Mouse (Mus musculus): ENCODE results near the gene Mcf2l. TPM values are rescaled to one million over a fixed set of nuclear protein-coding genes. Genes with fewer than 3 reads are reported as not detected.

Mcf2l gene
- polyA plus RNA-seq, 1 experiment from 2014 or later: 9.0 TPM

DNA sequence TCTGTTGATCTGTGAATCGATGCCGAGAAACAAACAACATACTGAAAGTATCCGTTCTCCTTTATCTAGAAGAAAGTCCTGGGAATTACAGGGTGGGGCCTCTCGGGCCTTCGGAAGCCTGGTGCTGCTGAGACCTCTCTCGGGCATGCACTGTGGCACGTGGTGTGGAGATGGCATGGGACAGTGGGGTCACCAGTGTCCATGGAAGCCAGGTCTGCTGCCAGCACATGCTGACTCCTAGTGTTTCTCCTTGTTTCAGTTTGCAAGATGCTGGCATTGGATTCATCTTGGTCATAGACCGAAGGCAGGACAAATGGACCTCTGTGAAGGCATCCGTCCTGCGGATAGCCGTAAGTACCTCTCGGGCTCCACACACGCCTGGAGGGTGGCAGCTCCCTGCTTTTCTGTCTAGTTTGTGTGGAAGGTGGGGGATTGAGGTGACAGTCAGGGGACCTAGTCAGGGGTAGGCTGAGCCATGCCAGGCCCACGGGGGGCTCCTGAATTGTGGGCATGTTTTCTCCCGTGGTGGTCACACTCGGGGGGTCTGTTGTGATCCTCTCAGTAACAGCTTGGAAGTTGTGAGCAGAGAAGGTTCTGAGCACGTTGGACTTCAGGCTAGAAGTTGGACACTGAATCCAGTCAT lies 111.1 kb downstream of the Mcf2l start:
- Histone ChIP-seq H3K27me3 (no peaks in the 10 kb centered on the region), H3K4me1 (replicated peaks) (peaks cover 5% of the 10 kb centered on the region), H3K27ac (no peak overlapping the region), H3K9ac (no peak overlapping the region), H3K36me3 (no peaks in the 10 kb centered on the region), H3K4me2 (no peak overlapping the region), H3K4me3 (no peak overlapping the region), H3K9me3 (replicated peaks) (no peaks in the 10 kb centered on the region)
- WGBS: 82% methylated on average over 17 of the region's 17 CpGs
- no peak for ATAC-seq (replicated peaks; ENCODE audit: insufficient number of reproducible peaks, insufficient read depth, low FRiP score, low read depth)

DNA sequence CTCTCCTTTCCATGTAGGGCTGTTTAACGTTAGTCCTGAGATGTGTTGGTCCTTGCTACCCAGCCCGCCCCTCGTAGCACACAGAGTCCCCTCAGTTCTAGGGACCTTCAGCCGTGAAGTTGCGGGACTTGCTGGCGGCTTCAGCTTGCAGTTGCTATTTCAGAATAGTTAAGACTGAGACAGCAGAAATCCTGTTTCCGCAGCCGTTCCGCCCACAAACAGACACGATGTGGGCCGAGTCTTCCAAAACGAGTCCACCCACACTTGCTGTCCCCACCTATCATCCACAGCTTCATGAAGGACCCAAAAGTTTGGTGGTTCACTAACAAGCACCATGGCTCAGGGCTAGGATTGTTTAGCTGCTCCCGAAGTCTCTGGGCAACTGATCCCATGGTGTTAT lies 111.7 kb downstream of the Mcf2l start:
- no peaks in the 10 kb centered on the region for H3K9me3 ChIP-seq (replicated peaks)
- H3K9ac ChIP-seq: no peak overlapping the region
- no peak overlapping the region for H3K4me3 ChIP-seq
- ATAC-seq (replicated peaks; ENCODE audit: insufficient number of reproducible peaks, insufficient read depth, low FRiP score, low read depth): no peak
- no peaks in the 10 kb centered on the region for H3K36me3 ChIP-seq
- no peak overlapping the region for H3K27ac ChIP-seq
- H3K27me3 ChIP-seq: no peaks in the 10 kb centered on the region
- H3K4me1 ChIP-seq (replicated peaks): peaks cover 5% of the 10 kb centered on the region
- no peak overlapping the region for H3K4me2 ChIP-seq
- WGBS: 88% methylated on average over 13 of the region's 13 CpGs

DNA sequence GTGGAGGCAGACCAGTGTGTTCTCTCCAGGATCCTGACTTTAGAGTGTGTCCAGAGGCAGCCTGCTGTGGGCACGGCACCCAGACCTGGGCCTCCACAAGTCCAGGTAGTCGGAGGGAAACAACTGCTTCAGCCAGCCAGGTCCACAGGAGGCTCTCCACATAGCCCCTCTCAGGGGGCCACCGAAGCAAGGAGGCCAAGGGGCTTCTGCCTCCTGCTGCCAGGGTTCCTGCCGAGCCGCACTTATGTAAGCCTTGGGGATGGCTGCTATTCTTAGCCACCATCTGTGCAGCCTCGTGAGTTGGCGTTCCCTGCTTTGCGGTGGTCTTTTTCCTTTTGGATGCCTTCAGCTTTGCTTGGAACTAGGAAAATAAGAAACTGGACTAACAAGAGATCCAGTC lies 114.0 kb downstream of the Mcf2l start:
- Histone ChIP-seq H3K4me2 (0 out of 2 replicates have a peak overlapping the region, but pooled peaks have one; percentile 10), H3K27ac (no peak overlapping the region), H3K4me1 (replicated peaks) (peaks cover 8% of the 10 kb centered on the region), H3K27me3 (no peaks in the 10 kb centered on the region), H3K36me3 (no peaks in the 10 kb centered on the region), H3K4me3 (no peak overlapping the region), H3K9me3 (replicated peaks) (no peaks in the 10 kb centered on the region), H3K9ac (no peak overlapping the region)
- WGBS: 48% methylated on average over 8 of the region's 8 CpGs
- 0 out of 2 replicates have a peak, but pooled peaks have one; percentile 2 for ATAC-seq (replicated peaks; ENCODE audit: insufficient number of reproducible peaks, insufficient read depth, low FRiP score, low read depth)

DNA sequence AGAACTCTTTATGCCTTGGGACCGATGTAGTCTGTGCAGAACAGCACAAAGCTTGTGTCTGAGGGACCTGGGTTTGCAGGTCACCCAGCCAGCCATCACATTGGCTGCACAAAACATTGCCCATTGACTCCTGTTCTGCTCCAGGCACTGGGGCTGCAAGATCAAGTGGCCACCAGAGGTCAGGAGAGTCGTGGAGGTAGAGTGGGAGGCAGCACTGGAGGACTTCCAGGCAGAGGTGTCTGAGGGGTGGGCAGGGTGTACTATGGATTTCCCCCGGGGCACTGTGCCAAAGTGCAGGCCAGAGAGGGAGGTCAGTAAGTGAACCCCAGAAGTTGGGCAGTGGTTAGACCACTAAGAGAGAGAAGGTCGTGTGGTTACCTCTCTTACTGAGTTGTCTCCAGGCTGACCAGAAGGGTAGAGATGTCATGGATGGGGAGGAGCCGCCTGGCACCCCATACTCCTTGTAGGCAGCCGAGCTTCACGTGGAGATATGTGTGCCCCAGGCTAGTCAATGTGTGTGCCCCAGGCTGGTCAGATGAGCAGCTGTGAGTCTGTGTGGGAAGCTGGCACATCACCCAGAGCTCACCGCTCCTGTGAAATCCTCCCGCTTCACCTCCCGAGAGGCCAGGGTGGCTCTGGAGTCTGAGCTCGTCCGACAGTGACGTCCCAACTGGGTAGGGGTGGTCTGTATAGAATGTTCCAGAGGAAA lies 115.3 kb downstream of the Mcf2l start:
- Histone ChIP-seq H3K9ac (no peak overlapping the region), H3K27ac (no peak overlapping the region), H3K36me3 (no peaks in the 10 kb centered on the region), H3K4me1 (replicated peaks) (peaks cover 12% of the 10 kb centered on the region), H3K4me2 (no peak overlapping the region), H3K4me3 (no peak overlapping the region), H3K9me3 (replicated peaks) (no peaks in the 10 kb centered on the region), H3K27me3 (no peaks in the 10 kb centered on the region)
- 70% methylated on average over 13 of the region's 13 CpGs for WGBS
- no peak for ATAC-seq (replicated peaks; ENCODE audit: insufficient number of reproducible peaks, insufficient read depth, low FRiP score, low read depth)

DNA sequence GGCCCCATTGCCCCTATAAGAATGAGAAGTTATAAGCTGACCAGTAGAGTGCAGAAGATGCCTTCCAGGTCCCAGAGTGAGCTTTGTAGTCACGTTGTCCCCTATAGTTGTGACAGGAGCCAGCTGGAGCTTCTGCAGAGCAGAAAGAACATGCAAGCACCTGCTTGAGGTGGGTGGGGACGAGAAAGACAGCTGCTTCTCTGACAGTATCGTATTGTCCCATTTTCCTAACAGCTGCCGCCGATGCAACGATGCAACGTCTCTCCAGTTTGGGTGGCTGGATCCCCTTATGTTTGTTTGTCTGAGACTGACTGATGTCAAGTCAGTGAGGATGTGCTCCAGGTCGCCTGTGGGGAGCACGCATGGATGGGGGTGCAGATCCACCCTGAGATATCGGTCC lies 117.8 kb downstream of the Mcf2l start:
- WGBS: 71% methylated on average over 10 of the region's 10 CpGs

DNA sequence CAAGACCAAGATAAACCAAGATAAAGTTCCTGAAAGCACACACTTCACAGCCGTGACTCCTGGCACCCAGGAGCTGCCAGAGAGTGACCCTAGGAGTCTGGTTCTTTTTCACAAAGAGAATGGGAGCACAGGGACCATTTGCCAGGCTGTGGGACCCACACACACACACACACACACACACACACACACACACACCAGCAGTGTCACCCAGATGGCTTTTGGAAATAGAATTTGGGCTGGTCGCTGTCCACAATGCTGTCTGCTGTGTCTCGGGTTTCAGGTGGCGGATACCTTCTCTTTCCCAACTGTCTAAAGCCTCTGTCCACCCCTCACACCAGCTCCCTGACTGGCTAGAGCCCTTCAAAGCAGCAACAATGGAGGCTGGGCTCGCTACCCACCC lies 120.9 kb downstream of the Mcf2l start:
- Histone ChIP-seq H3K4me3 (no peak overlapping the region), H3K9ac (no peak overlapping the region), H3K9me3 (replicated peaks) (no peaks in the 10 kb centered on the region), H3K27ac (no peak overlapping the region), H3K36me3 (no peaks in the 10 kb centered on the region), H3K4me1 (replicated peaks) (peaks cover 21% of the 10 kb centered on the region), H3K27me3 (no peaks in the 10 kb centered on the region), H3K4me2 (no peak overlapping the region)
- WGBS: 80% methylated on average over 5 of the region's 5 CpGs
- no peak for ATAC-seq (replicated peaks; ENCODE audit: insufficient number of reproducible peaks, insufficient read depth, low FRiP score, low read depth)

More for the DNA sequence above, 117.8 kb downstream of the Mcf2l start:
- no peak overlapping the region for H3K27ac ChIP-seq
- no peak overlapping the region for H3K4me2 ChIP-seq
- H3K36me3 ChIP-seq: no peaks in the 10 kb centered on the region
- peaks cover 13% of the 10 kb centered on the region for H3K4me1 ChIP-seq (replicated peaks)
- H3K9me3 ChIP-seq (replicated peaks): no peaks in the 10 kb centered on the region
- H3K4me3 ChIP-seq: no peak overlapping the region
- ATAC-seq (replicated peaks; ENCODE audit: insufficient number of reproducible peaks, insufficient read depth, low FRiP score, low read depth): no peak
- no peak overlapping the region for H3K9ac ChIP-seq
- H3K27me3 ChIP-seq: no peaks in the 10 kb centered on the region

DNA sequence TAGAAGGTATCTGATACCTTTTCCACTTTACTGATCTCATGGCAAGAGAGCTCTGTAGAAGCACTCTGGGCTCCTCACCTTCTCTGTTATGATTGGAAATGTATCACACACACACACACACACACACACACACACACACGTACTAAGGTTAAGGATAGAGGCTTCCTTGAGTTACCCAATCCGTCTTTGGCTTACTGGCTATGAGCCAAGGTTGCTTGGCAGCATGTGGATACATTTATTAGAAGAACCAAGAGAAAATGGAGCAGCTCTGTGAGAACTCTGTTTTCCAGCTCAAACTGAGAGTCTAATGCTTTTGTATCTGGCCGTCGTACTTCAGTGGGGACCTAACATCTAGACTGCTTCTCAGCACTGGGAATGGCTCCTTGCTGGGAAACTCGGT lies 121.9 kb downstream of the Mcf2l start:
- no peaks in the 10 kb centered on the region for H3K9me3 ChIP-seq (replicated peaks)
- no peak overlapping the region for H3K9ac ChIP-seq
- H3K4me3 ChIP-seq: no peak overlapping the region
- H3K4me2 ChIP-seq: no peak overlapping the region
- H3K27ac ChIP-seq: no peak overlapping the region
- H3K27me3 ChIP-seq: no peaks in the 10 kb centered on the region
- WGBS: 58% methylated on average over 5 of the region's 5 CpGs
- H3K4me1 ChIP-seq (replicated peaks): peaks cover 21% of the 10 kb centered on the region
- H3K36me3 ChIP-seq: no peaks in the 10 kb centered on the region
- no peak for ATAC-seq (replicated peaks; ENCODE audit: insufficient number of reproducible peaks, insufficient read depth, low FRiP score, low read depth)

DNA sequence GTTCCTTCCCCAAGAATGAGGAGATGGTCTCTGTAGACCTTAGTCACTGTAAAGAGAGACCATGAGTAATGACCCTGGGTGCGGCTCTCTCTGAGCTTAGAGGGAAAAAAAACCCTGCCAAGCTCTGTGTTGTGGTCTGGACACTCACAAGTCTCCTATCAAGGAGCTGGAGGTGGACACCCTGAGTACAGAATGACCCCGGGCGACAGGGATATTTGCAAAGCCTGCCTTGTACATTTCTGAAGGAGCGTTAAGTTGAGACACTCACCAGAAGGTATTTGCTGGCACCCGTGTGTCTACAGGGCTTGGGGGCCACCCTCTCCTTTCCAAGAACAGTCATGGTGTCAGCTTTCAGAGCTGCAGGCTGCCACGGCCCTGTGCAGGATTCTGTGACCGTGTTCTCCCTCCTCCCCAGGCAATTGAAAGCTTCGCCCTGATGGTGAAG lies 123.2 kb downstream of the Mcf2l start:
- H3K4me2 ChIP-seq: peak overlapping the region; percentile 0; the same call in 1 of the 2 replicates
- 26% methylated on average over 8 of the region's 8 CpGs for WGBS
- H3K9ac ChIP-seq: no peak overlapping the region
- peak; percentile 28; the same call in 1 of the 2 replicates for ATAC-seq (replicated peaks; ENCODE audit: insufficient number of reproducible peaks, insufficient read depth, low FRiP score, low read depth)
- no peaks in the 10 kb centered on the region for H3K27me3 ChIP-seq
- H3K27ac ChIP-seq: peak overlapping the region; percentile 1
- peaks cover 21% of the 10 kb centered on the region for H3K4me1 ChIP-seq (replicated peaks)
- no peaks in the 10 kb centered on the region for H3K9me3 ChIP-seq (replicated peaks)
- no peak overlapping the region for H3K4me3 ChIP-seq
- no peaks in the 10 kb centered on the region for H3K36me3 ChIP-seq

DNA sequence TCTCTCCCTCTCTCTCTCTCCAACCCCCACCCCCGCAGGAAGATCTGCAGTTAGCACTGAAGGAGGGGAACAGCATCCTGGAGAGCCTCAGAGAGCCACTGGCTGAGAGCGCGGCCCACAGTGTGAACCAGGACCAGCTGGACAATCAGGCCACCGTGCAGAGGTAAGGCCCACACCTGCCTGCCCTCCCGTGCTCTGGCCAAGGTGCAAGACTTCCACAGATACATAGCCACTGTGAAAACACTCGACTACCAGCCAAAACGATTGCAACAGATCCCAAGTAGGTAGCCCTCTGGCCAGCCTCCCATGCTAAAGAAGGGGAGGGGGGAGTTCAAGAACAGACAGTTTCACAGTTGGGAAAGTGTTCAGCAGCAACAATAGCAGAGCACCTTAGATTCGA lies 124.7 kb downstream of the Mcf2l start:
- Histone ChIP-seq H3K9me3 (replicated peaks) (no peaks in the 10 kb centered on the region), H3K36me3 (no peaks in the 10 kb centered on the region), H3K9ac (no peak overlapping the region), H3K4me1 (replicated peaks) (peaks cover 15% of the 10 kb centered on the region), H3K4me2 (no peak overlapping the region), H3K27me3 (no peaks in the 10 kb centered on the region), H3K4me3 (no peak overlapping the region), H3K27ac (no peak overlapping the region)
- 64% methylated on average over 8 of the region's 8 CpGs for WGBS
- no peak for ATAC-seq (replicated peaks; ENCODE audit: insufficient number of reproducible peaks, insufficient read depth, low FRiP score, low read depth)

DNA sequence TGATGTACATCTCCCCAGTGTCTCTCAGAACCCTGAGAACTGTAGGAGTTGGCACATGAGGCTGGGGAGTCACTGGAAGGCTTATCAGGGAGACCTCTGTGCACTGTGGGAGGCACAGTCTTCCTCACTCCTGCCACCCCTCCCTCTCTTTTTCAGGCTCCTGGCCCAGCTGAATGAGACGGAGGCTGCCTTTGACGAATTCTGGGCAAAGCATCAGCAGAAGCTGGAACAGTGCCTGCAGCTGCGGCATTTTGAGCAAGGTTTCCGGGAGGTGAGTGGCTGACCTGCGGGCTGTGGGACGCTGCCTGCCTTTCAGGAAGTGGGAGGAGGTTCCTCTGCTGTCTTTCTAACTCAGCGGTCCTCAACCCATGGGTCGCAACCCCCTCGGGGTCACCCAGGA lies 126.2 kb downstream of the Mcf2l start:
- Histone ChIP-seq H3K4me2 (no peak overlapping the region), H3K4me1 (replicated peaks) (peaks cover 15% of the 10 kb centered on the region), H3K9ac (no peak overlapping the region), H3K9me3 (replicated peaks) (no peaks in the 10 kb centered on the region), H3K27ac (no peak overlapping the region), H3K27me3 (no peaks in the 10 kb centered on the region), H3K36me3 (no peaks in the 10 kb centered on the region), H3K4me3 (no peak overlapping the region)
- WGBS: 55% methylated on average over 9 of the region's 9 CpGs
- no peak for ATAC-seq (replicated peaks; ENCODE audit: insufficient number of reproducible peaks, insufficient read depth, low FRiP score, low read depth)

DNA sequence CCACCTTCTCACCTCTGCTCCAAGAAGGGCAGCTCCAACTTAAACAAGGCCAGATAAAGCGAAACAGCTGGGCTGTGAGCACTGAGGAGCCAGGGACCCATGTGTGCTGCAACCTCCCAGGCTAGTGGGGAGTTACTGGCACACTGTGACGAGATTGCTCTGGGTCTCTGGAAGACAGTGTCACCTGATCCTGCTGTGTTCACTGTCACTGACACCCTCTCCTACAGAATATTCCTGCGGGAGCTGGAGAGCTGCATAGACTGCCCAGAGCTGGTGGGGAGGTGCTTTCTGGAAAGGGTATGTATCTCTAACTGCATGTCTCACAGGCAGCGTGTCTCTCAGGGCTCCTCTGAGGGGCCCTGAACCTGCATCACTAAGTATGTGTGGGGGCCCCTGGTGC lies 133.9 kb downstream of the Mcf2l start:
- 0 out of 2 replicates have a peak, but pooled peaks have one; percentile 32 for ATAC-seq (replicated peaks; ENCODE audit: insufficient number of reproducible peaks, insufficient read depth, low FRiP score, low read depth)
- no peak overlapping the region for H3K27ac ChIP-seq
- H3K4me1 ChIP-seq (replicated peaks): no peaks in the 10 kb centered on the region
- H3K9ac ChIP-seq: no peak overlapping the region
- H3K9me3 ChIP-seq (replicated peaks): no peaks in the 10 kb centered on the region
- no peak overlapping the region for H3K4me3 ChIP-seq
- no peak overlapping the region for H3K4me2 ChIP-seq
- whole genome bisulfite sequencing: 52% methylated on average over 4 of the region's 4 CpGs
- no peaks in the 10 kb centered on the region for H3K27me3 ChIP-seq
- H3K36me3 ChIP-seq: peaks cover 13% of the 10 kb centered on the region

DNA sequence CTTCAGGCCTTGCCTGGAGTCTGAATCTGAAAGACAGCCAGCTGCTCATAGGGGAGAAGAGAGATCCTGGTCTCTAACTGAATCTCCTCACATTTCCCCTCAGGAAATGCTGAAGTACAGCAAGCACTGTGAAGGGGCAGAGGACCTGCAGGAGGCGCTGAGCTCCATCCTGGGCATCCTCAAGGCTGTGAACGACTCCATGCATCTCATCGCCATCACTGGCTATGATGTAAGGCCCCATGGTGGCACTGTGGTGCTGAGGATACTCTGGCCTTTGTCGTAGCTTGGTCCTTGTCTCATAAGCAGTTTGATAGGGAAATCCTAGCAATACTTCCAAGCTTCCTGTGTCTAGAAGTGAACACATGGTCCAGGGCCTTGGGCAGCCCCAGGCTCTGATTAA lies 136.7 kb downstream of the Mcf2l start:
- no peak overlapping the region for H3K27ac ChIP-seq
- H3K36me3 ChIP-seq: peaks cover 13% of the 10 kb centered on the region
- no peak overlapping the region for H3K4me3 ChIP-seq
- no peak overlapping the region for H3K9ac ChIP-seq
- H3K4me2 ChIP-seq: no peak overlapping the region
- no peak for ATAC-seq (replicated peaks; ENCODE audit: insufficient number of reproducible peaks, insufficient read depth, low FRiP score, low read depth)
- no peaks in the 10 kb centered on the region for H3K9me3 ChIP-seq (replicated peaks)
- no peaks in the 10 kb centered on the region for H3K27me3 ChIP-seq
- H3K4me1 ChIP-seq (replicated peaks): no peaks in the 10 kb centered on the region
- 50% methylated on average over 4 of the region's 4 CpGs for WGBS
